Mouse (Mus musculus): Measurements from ENCODE around the gene Abcf1.
"Not testable (repeated sequence)": the region's sequence is repeated elsewhere in the genome, so short reads cannot be mapped to it uniquely, and the experiment has no call there.

The Abcf1 gene

DNA sequence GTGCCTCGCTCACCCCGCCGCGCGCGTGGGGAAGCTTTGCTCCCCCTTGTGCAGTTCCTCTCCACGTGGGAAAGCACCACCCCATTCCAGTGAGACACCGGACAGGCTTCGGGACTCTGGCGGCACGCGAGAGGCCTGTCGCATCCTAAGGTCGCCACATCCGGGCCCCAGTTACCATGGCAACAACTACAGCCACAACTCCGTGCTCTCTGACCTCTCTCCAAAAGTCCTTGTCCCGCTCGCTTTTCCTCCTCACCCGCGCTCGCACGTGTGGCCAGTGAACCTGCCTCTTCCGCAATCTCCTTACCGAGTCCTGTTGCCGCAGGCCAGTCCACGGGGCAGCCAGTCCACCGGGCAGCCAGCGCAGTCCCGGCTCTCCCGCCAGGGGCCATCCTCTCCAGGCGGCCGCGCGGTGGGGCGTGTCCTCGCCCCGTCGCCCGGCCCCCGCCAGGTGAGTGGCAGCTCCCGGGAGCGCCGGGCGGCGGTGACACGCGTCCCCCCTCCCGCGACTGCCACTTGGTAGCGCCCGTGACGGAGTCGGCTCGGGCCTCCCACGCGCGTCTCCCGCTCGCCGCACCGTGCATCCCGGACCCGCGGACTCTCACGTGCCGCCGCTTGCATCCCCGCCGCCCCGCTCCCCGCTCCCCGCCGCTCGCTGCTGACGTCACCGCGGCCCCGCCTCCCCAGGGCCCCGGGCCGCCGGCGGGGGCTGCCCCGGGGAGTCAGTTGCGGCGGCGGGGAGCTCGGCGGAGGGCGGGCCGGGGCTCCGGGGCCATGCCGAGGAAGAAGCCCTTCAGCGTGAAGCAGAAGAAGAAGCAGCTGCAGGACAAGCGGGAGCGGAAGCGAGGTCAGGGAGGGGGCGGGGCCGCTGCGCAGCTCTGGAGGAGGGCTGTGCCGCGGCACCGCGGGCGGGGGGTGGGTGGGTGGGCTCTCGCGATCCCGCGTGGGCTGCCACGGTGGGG is 10.1 kb upstream of the Abcf1 start, which contains the start of the genes Gnl1 and Prr3:
Gene Gnl1 (plus strand): TSS at position 451 of the 962 bp plus-strand sequence.
Gene Prr3 (minus strand): TSS at position 836 of the 962 bp plus-strand sequence.
- DNase-seq (ENCODE audit: low spot score in 2 of 2) = peak; percentile 65 to 75

DNA sequence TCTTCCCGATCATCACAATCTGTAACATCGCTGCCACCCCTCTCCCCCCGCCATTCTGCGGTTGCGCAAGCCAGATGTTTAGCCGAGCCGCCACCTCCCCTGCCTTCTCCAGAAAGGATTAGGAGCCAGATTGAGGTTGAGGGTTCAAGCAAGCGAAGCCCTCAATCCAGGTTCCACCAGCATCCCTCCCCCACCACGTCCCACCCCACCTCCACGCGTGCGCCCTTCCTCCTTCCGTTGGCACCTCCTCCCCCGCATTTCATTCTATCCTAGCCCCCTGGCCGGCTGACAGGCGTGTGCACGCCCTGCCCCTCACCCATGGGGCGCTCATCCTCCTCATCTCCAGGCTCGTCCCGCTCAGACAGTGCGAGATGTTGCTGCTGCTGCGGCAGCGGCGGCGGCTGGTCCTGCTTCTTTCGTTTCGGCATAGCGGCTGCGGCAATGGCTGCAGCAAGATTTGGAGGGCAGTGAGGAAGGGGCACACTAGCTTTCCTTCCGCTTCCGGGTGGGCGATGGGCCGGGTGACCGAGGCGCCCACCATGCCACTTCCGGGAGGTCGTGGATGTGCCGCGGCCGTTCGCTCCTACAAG is 9.3 kb upstream of the Abcf1 start:
- DNase-seq (ENCODE audit: low spot score in 2 of 2) = no peak

DNA sequence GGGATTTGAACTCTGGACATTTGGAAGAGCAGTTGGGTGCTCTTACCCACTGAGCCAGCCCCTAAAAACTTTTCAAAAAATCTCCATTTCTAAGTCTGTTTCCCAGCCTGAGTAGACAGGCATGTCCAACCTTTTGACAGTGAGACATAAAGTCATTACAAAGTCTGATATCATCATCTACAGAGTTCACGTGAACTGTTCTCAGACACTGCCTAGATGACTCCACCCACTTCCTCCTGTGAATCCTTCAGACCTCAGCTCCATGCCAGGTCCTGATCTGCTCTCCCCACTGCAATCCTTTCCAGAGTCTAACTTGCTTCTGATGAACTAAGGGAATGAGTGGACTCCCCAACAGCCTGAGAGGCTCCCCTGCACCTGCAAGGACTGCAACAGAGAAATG is 2.6 kb upstream of the Abcf1 start:
- DNase-seq (ENCODE audit: low spot score in 2 of 2) = no peak

DNA sequence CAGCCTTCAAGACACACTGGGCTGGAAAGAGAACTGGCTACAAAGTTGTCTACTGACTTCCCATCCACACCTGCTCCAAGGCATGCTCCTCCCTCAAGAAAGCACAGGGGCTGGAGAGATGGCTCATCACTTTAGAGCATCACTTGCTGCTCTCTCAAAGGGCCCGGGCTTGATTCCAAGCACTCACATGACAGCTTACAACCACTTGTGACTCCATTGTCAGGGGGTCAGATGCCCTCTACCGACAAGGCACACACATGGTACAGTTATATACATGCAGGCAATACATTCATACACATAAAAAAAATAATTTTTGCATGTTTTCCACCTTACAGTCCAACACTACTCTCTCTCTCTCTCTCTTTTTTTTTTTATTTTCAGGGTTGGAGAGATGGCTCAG is 1.9 kb downstream of the Abcf1 start:
- no peak for DNase-seq (ENCODE audit: low spot score in 2 of 2)

DNA sequence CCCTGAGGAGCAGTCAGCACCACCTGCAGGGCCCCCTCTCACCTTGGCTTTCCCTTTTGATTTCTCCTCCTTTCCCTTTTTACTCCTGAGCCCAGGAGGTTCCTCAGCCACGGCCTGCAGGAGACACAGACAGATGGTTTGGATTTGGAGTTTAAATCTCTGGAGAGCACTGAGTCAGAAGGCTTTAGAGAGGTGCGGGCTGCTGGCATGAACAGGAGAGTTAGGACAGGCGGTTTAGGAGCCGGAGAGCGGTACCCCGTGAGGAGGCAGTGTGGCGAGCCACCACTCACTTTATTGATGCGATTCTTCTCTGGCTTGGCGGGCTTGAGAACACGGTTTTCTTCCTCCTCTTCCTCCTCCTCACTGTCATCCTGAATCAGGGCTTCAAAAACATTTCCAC is 6.3 kb downstream of the Abcf1 start:
- no peak for DNase-seq (ENCODE audit: low spot score in 2 of 2)

DNA sequence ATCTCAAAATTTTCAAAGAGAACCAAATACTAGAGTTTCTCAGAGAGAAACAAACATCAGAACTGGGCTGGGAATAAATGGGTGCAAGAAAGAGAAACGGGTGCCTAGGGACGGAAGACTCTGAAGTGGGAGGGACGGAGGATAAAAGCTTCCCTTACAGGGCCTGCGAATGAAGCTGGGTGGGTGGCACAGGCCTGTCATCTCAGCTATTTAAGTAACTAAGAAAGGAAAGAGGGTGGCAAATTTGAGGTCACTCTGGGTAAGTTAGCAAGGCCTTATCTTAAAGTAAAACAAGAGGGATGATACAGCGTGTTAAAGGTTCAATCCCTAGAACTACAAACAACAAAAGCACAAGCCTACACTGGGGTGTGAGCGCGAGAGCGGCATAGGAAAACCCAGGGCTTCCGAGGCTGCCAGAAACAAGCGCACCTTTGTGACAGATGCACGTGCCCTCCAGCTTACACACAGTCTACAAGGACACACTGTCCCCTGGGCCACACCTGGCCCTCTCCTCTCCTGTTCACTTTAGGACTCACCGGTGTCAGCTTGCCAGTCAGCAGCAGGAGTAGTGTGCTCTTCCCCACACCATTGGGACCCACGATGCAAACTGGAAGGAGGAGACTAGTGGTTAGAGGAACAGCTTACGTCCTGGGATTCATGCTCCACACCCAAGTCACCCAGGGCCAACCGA is 10.9 kb downstream of the Abcf1 start:
- no peak for DNase-seq (ENCODE audit: low spot score in 2 of 2)

DNA sequence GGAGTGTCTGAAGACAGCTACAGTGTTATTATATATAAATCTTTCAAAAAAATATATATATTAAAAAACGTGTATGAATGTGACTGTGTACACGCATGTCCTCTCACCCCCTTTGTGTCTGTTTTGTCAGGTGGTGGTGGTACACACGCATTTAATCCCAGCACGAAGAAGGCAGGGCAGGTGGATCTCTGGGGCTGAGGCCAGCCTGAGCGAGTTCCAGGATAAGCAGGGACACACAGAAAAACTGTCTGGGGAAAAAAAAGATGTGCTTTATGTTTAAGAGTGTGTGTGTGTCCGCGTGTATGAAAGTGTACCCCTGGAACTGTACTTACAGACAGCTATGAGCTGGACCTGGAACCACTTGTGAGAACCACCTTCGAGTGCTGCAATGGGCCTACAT is 14.9 kb downstream of the Abcf1 start:
- DNase-seq (ENCODE audit: low spot score in 2 of 2) = no peak

DNA sequence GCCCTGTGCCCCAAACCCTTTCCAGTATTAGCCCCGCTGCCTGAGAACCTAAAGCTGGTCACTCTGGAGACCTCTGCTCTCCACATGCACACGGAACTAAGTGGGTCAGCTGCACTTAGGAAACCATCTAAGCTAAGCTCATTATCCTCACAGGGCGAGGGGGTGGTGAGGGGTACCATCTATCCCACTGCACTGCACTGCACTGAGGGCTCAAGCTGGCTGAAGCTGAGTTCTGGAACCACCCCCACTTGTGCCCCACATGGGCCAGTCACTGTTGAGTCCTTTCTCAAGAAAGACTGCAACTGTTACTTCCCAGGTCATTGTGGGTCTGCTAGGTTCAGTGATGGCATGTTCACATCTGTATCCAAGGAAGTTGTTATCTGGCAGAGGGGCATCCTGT is 17.0 kb downstream of the Abcf1 start:
- DNase-seq (ENCODE audit: low spot score in 2 of 2) = not testable (repeated sequence)

DNA sequence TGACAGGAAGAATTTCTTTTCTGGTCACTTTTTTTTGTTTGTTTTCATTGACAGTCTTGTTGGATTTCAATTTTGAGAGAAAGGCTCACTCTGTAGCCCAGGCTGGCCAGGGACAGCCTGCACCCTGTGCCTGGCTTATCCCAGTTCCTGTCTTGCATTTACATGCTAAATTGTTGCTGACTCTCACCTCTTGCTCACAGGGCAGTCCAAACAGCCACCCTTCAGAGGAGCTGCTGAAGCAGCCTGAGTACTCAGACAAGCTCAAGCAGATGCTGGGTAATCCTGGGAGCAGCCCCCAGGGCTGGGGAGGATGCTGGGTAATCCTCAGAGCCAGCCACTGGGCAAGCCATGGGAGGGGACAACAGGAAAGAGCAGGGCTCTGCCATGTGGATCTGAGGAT is 18.6 kb downstream of the Abcf1 start:
- DNase-seq (ENCODE audit: low spot score in 2 of 2) = not testable (repeated sequence)

DNA sequence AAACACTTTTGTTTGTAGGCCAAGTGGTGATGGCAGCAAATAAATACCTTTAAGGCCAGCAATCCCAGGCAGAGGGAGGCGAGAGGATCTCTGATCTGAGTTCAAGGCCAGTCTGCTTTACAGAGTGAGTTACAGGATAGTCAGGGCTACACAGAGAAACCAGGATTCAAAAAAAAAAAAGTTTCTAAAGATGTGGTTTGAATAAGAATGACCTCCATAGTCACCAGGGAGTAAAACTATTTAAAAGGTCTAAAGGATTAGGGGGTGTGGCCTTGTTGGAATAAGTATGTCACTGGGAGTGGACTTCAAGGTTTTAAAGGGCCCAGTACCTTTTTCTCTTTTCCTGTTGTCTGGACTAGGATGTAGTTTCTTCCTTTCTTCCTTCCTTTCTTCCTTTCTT is 29.6 kb downstream of the Abcf1 start:
- no peak for DNase-seq (ENCODE audit: low spot score in 2 of 2)

DNA sequence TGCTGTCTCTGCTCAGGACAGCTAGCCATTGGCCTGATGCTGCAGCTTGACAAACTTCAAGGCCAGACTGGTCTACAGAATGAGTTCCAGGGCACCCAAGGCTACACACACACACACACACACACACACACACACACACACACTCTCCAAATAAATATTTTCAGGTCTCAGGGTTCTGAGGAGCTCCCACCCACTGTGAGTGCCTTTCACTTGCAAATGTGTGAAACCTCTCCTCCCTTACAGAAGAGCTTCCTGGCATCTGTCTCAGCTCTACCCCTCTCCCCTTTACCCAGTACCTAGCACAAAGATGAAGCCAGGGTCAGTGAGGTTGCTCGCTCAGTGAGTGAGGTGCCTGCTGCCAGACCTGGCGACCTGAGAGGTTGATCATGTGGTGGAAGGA is 30.5 kb downstream of the Abcf1 start:
- DNase-seq (ENCODE audit: low spot score in 2 of 2) = no peak

DNA sequence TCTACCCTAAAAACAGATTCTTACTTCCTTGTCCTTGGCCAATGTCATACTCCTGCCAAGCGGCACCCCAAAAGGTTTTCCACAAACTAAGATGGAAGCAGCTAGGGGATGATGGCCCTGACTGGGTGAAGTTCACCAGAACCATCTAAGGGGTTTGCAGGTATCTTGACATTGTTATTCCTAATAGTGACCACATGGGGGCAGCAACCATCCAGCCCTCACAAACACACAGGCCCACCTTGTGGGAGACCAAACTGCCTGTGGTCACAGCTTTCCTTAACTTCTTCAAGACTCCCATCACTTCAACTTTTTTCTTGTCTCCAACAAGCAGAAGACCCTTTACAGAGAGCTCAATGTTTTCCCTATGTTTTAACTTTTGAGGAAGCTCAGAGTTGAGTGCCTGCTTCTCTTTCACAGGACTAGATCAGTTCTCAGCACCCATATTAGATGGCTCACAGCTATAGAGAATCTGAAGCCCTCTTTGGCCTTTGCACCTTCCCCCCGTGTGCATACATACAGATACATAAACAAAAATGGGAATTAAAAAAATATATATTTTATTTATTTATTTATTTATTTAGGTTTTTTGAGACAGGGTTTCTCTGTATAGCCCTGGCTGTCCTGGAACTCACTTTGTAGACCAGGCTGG is 31.7 kb downstream of the Abcf1 start:
- peak in 1 of 2 experiments; percentile 40 for DNase-seq (ENCODE audit: low spot score in 2 of 2)

DNA sequence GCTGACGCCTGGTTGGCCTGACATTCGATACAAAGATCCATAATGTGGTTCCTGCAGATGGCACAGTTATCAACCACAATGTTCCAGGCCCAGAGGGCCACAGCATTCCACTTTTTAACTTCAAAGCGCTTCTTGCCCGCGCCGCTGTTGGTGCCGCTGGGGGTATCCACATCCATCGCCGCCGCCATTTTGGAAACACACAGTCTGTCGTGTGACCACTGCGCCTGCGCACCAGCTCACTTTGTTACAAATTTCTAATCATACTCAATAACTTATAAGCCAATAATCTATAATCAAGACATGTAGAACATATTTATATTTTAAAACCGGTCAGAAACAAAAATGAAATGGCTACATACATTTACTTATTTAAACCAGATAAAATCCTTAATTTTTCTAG is 33.8 kb downstream of the Abcf1 start:
- not testable (repeated sequence) for DNase-seq (ENCODE audit: low spot score in 2 of 2)

DNA sequence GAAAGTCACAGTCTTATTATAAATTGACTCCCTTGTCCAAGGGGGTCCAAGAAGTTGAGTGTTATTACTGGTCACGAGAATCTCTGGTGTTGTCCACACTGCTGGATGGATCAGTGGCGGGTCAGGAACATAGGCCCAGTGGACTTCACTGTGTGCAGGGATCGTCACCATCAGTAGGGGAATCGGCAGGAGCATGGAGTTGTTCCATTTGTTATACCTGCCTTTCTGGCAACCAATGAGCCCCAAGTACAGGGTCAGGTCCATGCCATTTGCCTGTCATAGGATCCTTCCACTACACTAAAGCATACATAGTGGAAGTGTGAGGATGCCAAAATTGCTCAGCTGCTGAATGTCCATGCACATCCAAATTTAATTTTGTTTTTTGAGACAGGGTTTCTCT is 37.0 kb downstream of the Abcf1 start:
- no peak for DNase-seq (ENCODE audit: low spot score in 2 of 2)

DNA sequence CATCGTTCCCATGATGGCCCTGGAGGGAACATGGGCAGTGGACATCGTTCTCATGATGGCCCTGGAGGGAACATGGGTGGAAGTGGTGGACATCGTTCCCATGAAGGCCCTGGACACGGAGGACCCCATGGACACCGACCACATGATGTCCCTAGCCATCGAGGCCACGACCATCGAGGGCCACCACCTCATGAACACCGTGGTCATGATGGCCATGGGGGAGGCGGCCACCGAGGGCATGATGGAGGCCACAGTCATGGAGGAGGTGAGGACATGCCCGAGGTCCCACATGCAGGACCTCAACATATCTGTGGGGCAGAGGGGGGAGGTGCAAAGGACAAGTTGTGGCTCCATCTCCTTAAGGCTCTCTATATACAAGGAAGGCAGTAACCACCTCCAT is 38.9 kb downstream of the Abcf1 start:
- DNase-seq (ENCODE audit: low spot score in 2 of 2) = no peak

DNA sequence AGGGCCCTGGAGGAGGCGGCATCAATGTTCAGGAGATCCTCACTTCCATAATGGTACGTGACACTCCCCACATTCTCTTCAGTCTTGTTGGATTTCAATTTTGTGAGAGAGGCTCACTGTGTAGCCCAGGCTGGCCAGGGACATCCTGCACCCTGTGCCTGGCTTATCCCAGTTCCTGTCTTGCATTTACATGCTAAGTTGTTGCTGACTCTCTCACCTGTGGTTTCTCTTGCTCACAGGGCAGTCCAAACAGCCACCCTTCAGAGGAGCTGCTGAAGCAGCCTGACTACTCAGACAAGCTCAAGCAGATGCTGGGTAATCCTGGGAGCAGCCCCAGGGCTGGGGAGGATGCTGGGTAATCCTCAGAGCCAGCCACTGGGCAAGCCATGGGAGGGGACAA is 40.0 kb downstream of the Abcf1 start:
- DNase-seq (ENCODE audit: low spot score in 2 of 2) = no peak

DNA sequence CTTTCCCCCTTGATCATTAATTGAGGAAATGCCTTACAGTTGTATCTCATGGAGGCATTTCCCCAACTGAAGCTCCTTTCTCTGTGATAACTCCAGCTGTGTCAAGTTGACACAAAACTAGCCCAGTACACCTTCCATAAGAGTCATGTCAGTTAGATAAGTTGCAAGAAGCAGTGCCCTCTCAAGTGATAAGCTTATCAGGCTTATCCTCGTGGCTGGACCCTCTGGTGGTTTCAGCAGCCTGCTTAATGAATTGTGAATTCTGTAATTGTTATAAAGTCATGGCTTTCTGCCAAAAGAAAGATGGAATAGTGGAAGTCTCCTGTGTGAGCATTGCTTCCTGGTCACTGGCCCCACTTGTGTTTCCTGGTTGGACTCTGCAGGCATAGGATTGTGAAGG is 42.1 kb downstream of the Abcf1 start:
- DNase-seq (ENCODE audit: low spot score in 2 of 2) = no peak

DNA sequence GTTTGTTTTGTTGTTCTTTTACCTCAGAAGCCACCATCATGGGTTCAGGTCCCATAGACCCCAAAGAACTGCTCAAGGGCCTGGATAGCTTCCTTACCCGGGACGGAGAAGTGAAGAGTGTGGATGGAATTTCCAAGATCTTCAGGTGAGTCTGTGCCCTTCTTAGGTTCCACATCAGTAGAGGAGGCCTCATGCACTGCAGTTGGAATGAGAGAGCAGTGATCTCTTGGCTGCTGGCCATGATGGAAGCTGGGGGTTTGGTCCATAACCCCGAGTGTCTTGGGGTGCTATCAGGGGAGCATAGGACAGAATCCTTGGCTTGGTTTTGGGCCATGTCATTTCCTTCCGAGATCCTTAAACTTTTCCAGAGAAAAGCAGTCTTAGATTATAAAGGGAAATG is 46.3 kb downstream of the Abcf1 start:
- no peak for DNase-seq (ENCODE audit: low spot score in 2 of 2)

DNA sequence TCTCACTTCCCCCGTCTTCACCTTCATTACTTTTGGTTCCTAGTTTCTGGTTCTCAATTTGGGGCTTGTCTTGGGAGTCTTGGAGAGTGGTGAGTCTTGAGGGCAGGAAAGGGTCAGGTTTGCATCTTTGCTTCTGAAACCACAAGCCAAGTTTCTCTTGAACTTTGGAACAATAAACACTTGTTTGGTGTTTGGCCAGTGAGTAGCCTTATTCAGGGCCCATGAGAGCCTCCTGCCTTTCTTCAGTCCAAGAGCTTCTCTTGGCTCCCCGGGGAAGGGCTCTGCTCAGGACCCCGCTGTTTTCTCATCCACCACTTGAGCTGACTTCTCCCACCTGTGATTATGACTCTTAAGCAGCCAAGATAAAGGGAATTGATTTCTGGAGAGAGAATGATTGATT is 47.0 kb downstream of the Abcf1 start:
- DNase-seq (ENCODE audit: low spot score in 2 of 2) = no peak

DNA sequence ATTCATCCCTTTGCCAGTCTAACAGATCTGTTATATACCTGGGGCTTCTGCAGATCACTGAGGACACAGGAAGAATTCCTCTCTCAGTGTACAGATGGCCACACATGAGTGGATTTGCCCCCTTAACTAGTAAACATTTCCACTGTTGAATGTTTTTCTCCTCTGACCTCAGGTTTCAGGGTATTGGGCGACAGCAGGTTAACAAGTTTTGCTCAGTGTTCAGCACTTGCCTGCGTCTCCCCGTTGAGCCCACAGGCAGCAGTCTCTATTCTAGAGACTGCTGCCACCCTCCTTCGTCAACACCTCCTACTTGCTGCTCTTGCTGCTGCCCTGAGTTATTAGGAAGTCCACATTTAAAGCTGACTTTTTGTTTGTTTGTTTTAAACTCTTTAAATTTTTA is 47.9 kb downstream of the Abcf1 start:
- no peak for DNase-seq (ENCODE audit: low spot score in 2 of 2)

DNA sequence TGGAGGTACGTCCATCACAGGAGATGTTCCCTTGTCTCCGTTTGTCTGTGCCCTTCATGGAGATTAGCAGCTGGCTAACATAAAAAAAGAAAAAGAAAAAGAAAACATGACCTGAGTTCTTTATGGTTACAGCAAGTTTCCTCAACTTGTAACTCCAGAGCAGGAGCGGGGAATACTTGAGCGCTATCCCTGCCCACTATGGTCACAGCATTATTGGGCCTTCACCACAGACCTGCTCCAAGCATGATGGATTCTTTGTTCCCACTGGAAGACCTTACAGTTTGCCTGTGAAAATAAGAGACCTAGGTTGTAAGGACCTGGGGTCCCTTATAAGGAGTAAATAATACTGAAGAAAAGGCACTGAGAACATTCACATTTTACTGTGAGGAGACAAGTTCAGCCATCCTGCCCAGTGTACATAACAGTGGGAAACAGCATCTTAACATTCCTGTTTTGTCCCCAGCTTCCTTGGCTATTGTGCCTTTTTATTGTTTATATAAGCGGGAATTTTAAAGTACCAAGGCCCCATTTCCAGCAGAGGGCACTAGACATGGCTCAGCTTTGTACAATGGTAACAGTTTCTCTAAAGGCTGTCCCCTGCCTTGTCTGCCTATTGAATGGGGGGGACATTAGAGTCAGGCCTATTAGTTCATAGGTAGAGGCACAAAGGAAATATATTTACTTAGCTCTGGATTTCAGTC is 48.5 kb downstream of the Abcf1 start:
- DNase-seq (ENCODE audit: low spot score in 2 of 2) = no peak

Data from spleen, postnatal 14 days (tissue).